Mouse (Mus musculus) adrenal gland, adult 18-20 months (tissue): ENCODE measurements around the gene Ramp3. TPM values are rescaled to one million over a fixed set of nuclear protein-coding genes. Genes with fewer than 3 reads are reported as not detected.
"Not testable (repeated sequence)": the region's sequence is repeated elsewhere in the genome, so short reads cannot be mapped to it uniquely, and the experiment has no call there.

ENCODE experiments used
- DNase-seq, 2 experiments: peaks; one replicate each; pipeline ENCODE4 v3.0.0; 2021 to 2022; ENCODE audit warnings: low spot score in 2 of 2
- long read RNA-seq, 2 experiments: library from polyadenylated mRNA; stranded (forward); transcript quantifications; one replicate each; pipeline ENCODE4 v2.0.0; 2021
- total RNA-seq, 2 experiments: library from RNA; stranded (reverse); gene quantifications; 1 replicate in 1 of 2; 2 replicates in 1 of 2; pipeline ENCODE4 v1.2.3; 2021

The Ramp3 gene
- total RNA-seq, result 10 to 100 TPM; 18.8 to 20.3 TPM
- long read RNA-seq, experiment 1, transcript Ramp3-201 (3 exons, 1,233 nt), result major isoform, 9 of 10 reads
- long read RNA-seq, experiment 1, partial matches to known transcripts, result 1 of 10 reads
- long read RNA-seq, experiment 1, other reads (novel, unspliced or antisense), result 0 of 10 reads
- long read RNA-seq, experiment 2, transcript Ramp3-201 (3 exons, 1,233 nt), result major isoform, 18 of 25 reads
- long read RNA-seq, experiment 2, partial matches to known transcripts, result 1 of 25 reads
- long read RNA-seq, experiment 2, other reads (novel, unspliced or antisense), result 2 of 25 reads

DNA sequence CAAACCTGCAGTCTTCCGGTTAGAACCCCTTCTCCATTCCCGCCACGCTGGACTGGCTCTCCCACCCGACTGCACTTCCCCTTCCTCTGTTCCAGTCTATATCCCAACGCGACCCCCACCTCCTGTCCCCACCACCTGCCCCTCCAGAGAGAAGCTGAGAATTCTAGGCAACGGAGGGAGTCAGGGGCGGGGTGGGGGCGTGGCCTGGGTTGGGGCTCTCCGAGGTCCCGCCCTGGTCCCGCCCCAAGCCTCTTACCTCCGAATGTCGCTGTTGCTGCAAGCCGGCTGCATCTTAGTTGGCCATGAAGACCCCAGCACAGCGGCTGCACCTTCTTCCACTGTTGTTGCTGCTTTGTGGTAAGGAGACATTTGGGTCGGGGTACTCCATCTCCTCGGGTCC lies at the start of gene Ramp3:
Gene Ramp3 (plus strand): TSS at position 251 of the 400 bp plus-strand sequence.
- no peak for DNase-seq

GRCm38 (mm10) chr11:6615250-6616205 lies 42.8 kb upstream of the Ramp3 start:
- DNase-seq, result no peak

DNA sequence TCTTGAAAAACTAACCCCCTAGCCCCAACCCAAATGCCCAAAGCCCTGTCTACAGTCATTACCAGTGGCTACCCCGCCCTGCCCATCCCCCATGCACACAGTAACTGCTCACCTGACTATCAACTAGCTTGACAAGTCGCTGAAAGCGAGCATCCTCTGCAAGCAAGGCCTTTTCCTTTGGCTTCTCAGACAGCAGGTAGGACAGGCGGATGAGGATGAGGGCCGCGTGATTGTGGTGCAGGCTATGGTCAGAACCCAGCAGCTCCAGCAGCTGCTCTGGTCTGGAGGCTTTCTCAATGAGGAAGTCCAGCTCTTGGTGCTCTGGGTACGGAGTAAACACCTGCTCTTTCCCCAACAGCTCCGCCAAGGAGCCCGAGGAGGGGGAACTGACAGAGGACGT lies 34.6 kb upstream of the Ramp3 start:
- DNase-seq, result no peak

DNA sequence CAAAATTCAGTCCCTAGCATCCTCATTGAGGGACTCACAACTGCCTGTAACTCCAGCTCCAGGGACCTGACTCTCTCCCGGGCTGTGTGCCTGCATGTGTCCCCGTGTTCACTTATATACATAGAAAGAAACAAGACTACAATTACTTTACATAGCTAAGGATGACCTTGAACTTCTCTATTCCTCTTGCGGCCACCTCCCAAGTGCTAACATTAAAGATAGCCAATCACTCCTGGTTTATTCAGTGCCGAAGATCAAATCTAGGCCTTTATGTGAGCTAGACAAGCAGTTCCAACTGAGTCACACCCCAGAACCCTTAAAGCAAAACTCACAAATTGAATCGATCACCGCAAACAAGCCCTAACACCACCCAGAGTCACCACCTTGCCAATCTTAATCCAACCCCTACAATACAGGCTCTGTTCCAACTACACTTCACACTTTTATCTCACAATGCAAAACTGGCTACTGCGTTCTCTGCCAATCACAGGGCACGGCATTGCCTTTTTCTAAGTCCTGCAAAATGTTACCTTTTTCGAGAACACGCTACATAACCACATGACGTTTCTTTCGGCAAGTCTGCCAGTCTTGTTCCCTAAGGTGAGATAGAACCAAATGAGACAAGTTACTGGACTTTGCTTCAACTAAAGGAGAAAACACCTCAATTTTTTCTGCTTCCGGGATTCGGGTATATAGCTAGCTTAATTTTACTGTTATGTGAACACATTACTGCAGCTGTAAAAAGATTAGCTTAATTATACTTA lies 33.5 kb upstream of the Ramp3 start:
- DNase-seq, result no peak

DNA sequence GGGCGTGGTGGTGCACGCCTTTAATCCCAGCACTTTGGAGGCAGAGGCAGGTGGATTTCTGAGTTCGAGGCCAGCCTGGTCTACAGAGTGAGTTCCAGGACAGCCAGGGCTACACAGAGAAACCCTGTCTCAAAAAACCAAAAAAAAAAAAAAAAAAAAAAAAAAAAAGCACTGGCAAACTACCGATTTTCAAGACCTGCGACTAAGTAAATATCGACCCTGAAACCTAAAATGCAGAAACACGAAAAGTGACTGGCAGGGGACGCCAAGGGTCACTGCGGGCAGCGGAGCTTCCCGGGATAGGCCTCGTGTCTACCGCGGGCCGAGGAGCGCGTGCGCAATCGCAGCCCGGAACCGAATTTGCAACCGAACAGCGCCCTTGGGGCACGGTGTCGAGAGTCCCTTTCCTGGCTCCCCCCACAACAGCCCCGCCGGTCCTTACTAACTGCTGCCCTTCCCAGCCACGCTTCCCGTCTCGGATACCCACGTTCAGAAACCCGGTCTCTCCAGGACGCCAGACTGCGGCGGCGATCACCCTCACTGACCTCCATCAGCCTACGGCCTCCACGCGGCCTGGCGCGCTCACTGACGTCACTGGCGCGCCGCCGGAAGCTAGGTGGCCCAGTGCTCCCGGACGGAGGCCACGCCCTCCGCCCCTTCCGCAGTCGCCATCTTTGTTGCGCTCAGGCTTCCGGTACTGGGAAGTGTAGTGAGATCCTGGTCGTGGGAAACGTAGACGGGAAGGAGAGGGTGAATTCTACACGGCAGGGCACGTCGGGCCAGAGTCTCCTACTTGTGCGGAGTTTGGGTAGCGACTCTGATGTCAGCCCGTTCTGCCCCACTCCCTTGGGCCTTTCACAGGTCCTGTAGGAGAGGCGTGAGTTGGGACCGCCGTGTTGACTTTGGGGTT lies 32.6 kb upstream of the Ramp3 start, which contains the start of gene Tbrg4:
Gene Tbrg4 (minus strand): TSS at position 590 of the 910 bp plus-strand sequence.
- DNase-seq, result peak; percentile 89 to 90

- DNase-seq, result no peak
These were observed 31.9 kb upstream of the Ramp3 start for GRCm38 (mm10) chr11:6626388-6626772.

GRCm38 (mm10) chr11:6627731-6628130 lies 30.6 kb upstream of the Ramp3 start:
- DNase-seq, result no peak

DNA sequence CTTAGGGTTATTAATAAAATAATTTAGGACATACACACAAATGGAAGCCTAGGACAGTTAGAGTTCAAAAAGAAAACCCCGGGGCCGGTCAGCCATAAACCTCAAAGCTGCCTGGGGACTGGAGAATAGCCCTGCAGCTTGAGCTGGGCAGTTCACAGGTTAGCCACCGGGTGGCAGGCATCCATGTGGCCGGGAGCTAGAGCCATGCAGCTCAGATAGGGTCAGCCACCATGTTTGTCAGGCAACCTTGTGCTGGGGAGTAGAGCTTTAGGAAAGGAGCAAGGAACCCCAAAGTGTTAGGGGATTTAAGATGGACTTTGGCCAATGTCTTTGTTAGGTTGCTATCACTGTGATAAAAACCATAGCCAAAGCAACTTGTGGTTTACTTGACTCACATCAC lies 29.8 kb upstream of the Ramp3 start:
- DNase-seq, result peak; percentile 42 to 47

GRCm38 (mm10) chr11:6629655-6630054 lies 28.7 kb upstream of the Ramp3 start:
- DNase-seq, result no peak

- no peak for DNase-seq
These were observed 22.2 kb upstream of the Ramp3 start for GRCm38 (mm10) chr11:6636150-6636549.

GRCm38 (mm10) chr11:6638537-6638936 lies 19.8 kb upstream of the Ramp3 start, which contains the start of gene Wap:
Gene Wap (minus strand): TSS chr11:6638637.
- DNase-seq, result no peak

DNA sequence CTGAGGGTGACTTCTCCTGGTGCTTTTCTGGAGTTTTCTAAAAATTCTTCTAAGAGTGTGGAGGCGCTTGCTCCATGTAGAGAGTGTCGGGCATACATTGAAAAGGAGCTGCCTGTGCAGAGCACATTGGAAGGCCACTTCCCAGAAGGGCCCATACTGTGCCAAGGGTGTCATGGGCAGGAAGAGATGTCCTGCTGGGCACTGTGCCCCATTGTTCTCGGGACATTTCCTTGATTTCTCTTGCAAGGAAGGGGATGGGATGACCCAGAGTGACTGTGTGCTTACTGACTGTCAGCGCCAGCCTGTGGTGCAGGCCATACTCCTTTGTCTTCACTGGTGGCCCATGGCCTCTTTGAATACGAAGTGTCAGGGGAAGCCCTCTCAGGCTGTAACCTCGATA lies 19.2 kb upstream of the Ramp3 start:
- DNase-seq, result no peak

GRCm38 (mm10) chr11:6644566-6644965 lies 13.8 kb upstream of the Ramp3 start:
- DNase-seq, result no peak

DNA sequence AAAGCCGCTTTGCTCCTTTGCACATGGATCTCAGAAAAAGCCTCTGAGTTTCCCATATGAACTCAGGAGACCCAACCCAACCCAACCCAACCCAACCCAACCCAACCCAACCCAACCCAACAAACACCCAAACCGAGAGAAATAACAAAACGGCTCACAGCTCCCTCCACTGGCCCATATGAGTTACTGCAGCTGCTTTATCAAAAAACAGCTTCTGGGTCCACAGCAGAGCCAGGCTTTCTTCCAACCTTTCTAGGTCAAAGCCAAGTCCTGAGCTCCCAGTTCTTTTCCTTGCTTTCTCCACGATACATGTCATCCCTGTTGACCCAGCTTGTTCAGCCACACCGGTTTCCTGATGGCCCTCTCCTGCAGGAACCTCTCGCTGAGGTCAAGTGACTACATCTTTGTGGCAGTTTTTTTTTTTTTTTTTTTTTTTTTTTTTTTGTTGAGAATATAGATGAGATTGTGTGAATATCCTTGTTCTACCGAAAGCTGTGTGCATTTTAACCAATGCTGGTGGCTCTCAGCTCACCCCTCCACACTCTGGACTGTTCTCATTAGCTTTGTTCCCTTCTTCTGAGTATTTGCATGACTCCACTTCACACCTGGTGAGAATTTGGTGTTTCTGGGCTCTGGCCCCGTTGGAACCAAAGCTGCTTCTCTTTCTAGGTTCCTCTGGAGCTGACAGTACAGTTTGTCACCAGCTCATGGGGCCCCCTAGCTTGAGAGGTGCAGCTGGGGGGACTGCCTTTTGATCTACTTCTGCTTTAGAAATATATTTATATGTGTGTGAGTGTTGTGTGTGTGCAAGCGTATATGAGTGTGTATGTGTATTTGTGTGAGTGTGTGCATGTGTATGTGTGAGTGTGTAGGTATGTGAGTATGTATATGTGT lies 10.2 kb upstream of the Ramp3 start:
- DNase-seq, result no peak

DNA sequence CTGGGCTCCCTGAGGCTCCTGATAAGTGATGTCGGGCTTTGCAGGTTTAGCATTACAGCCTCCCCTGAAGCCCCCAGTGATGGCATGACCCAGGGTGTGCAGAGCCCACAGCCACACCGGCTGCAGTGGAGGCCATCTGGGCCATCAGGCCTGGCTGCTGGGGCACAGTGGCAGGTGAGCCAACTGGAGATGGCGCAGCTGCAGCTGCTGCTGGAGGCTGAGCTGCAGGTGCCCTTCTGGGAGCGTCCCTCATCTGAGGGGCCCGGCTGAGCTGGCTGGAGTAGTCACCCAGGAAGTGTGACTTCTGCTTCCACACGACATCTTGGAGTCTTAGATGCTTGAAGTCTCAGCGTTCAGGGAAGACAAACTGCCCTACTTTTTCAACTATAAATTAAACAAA lies 7.8 kb upstream of the Ramp3 start:
- DNase-seq, result no peak

GRCm38 (mm10) chr11:6652978-6653377 lies 5.3 kb upstream of the Ramp3 start:
- DNase-seq, result not testable (repeated sequence)

GRCm38 (mm10) chr11:6654903-6655302 lies 3.4 kb upstream of the Ramp3 start:
- DNase-seq, result peak; percentile 74 to 77

- DNase-seq, result no peak
These were observed 2.9 kb downstream of the Ramp3 start for GRCm38 (mm10) chr11:6661206-6661605.

- DNase-seq, result no peak
These were observed 8.3 kb downstream of the Ramp3 start for GRCm38 (mm10) chr11:6666634-6667033.
